Mouse (Mus musculus): Measurements from ENCODE around the gene Slc13a5.

The Slc13a5 gene

GRCm38 (mm10) chr11:72266960-72267560 lies at the start of gene Slc13a5:
Slc13a5 (minus strand) TSS chr11:72267222.
- DNase-seq (ENCODE audit: low read depth, low spot score): no peak

GRCm38 (mm10) chr11:72314151-72314895 lies 47.3 kb upstream of the Slc13a5 start, which contains the start of gene Fbxo39:
Fbxo39 (plus strand) TSS chr11:72314444.
- DNase-seq (ENCODE audit: low read depth, low spot score): peak; percentile 57

GRCm38 (mm10) chr11:72311355-72312001 lies 44.5 kb upstream of the Slc13a5 start:
- peak; percentile 71 for DNase-seq (ENCODE audit: low read depth, low spot score)

- DNase-seq (ENCODE audit: low read depth, low spot score): no peak
These were observed 43.5 kb upstream of the Slc13a5 start for GRCm38 (mm10) chr11:72310491-72310890.

- no peak for DNase-seq (ENCODE audit: low read depth, low spot score)
These were observed 42.0 kb upstream of the Slc13a5 start for GRCm38 (mm10) chr11:72308982-72309381.

- no peak for DNase-seq (ENCODE audit: low read depth, low spot score)
These were observed 40.4 kb upstream of the Slc13a5 start for GRCm38 (mm10) chr11:72307461-72307860.

GRCm38 (mm10) chr11:72302230-72302629 lies 35.2 kb upstream of the Slc13a5 start:
- DNase-seq (ENCODE audit: low read depth, low spot score): no peak

- DNase-seq (ENCODE audit: low read depth, low spot score): peak; percentile 63
These were observed 34.3 kb upstream of the Slc13a5 start, which contains the start of gene Xaf1 for GRCm38 (mm10) chr11:72301334-72301733. Xaf1 (plus strand) TSS chr11:72301629.

- no peak for DNase-seq (ENCODE audit: low read depth, low spot score)
These were observed 26.1 kb upstream of the Slc13a5 start for GRCm38 (mm10) chr11:72293116-72293515.

GRCm38 (mm10) chr11:72287543-72287942 lies 20.5 kb upstream of the Slc13a5 start:
- peak; percentile 64 for DNase-seq (ENCODE audit: low read depth, low spot score)

- peak; percentile 78 for DNase-seq (ENCODE audit: low read depth, low spot score)
These were observed 20.1 kb upstream of the Slc13a5 start for GRCm38 (mm10) chr11:72287126-72287525.

- DNase-seq (ENCODE audit: low read depth, low spot score): peak; percentile 29
These were observed 19.6 kb upstream of the Slc13a5 start for GRCm38 (mm10) chr11:72286651-72287050.

GRCm38 (mm10) chr11:72285971-72286480 lies 19.0 kb upstream of the Slc13a5 start:
- DNase-seq (ENCODE audit: low read depth, low spot score): peak; percentile 93

GRCm38 (mm10) chr11:72284532-72285182 lies 17.6 kb upstream of the Slc13a5 start:
- DNase-seq (ENCODE audit: low read depth, low spot score): peak; percentile 66

GRCm38 (mm10) chr11:72283486-72284224 lies 16.6 kb upstream of the Slc13a5 start:
- DNase-seq (ENCODE audit: low read depth, low spot score): peak; percentile 45

GRCm38 (mm10) chr11:72281852-72282400 lies 14.9 kb upstream of the Slc13a5 start:
- no peak for DNase-seq (ENCODE audit: low read depth, low spot score)

GRCm38 (mm10) chr11:72281143-72281851 lies 14.3 kb upstream of the Slc13a5 start:
- no peak for DNase-seq (ENCODE audit: low read depth, low spot score)

- DNase-seq (ENCODE audit: low read depth, low spot score): no peak
These were observed 6.3 kb upstream of the Slc13a5 start for GRCm38 (mm10) chr11:72273341-72273740.

GRCm38 (mm10) chr11:72271761-72272160 lies 4.7 kb upstream of the Slc13a5 start:
- no peak for DNase-seq (ENCODE audit: low read depth, low spot score)

All from R1 (cell line).